Mouse (Mus musculus) liver, adult 2 months (tissue): Measurements from ENCODE around the gene Emb. TPM values are rescaled to one million over a fixed set of nuclear protein-coding genes. Genes with fewer than 3 reads are reported as not detected.

Experiments used
- DNase-seq: peaks from one replicate; pipeline ENCODE4 v3.0.0-alpha.2; 2011; ENCODE audit warnings: low read depth, low spot score; ENCODE audit errors: extremely low read depth
- H3K27ac ChIP-seq: fragments of 200-500 bp; replicated peaks from 2 replicates; pipeline ENCODE4 v1.5.1; 2012; ENCODE audit warnings: low read depth, mild to moderate bottlenecking, control low read depth, inconsistent platforms, low read length; ENCODE audit not compliant: insufficient read depth
- H3K27me3 ChIP-seq: fragments of 200-500 bp; 2 replicates; pipeline ENCODE4 v1.6.1; 2012; ENCODE audit warnings: mild to moderate bottlenecking, moderate library complexity, low read length, inconsistent platforms; ENCODE audit not compliant: control insufficient read depth, insufficient read depth
- H3K36me3 ChIP-seq: fragments of 200-500 bp; 2 replicates; pipeline ENCODE4 v1.6.1; 2012; ENCODE audit warnings: low read length, inconsistent platforms; ENCODE audit not compliant: control insufficient read depth, insufficient read depth
- H3K4me1 ChIP-seq: fragments of 200-500 bp; 2 replicates; pipeline ENCODE4 v1.6.1; 2011; ENCODE audit warnings: low read length; ENCODE audit not compliant: control insufficient read depth, insufficient read depth
- H3K4me3 ChIP-seq: fragments of 200-500 bp; 2 replicates; pipeline ENCODE4 v1.5.1; 2011; ENCODE audit warnings: low read depth, mild to moderate bottlenecking, control low read depth, low read length, moderate library complexity; ENCODE audit not compliant: insufficient read depth
- H3K79me2 ChIP-seq: fragments of 200-500 bp; 2 replicates; pipeline ENCODE4 v1.6.1; 2012; ENCODE audit warnings: inconsistent platforms, mild to moderate bottlenecking, low read length, moderate library complexity; ENCODE audit not compliant: control insufficient read depth, insufficient read depth
- H3K9ac ChIP-seq: fragments of 200-500 bp; 2 replicates; pipeline ENCODE4 v1.6.1; 2012; ENCODE audit warnings: low read depth, mild to moderate bottlenecking, control low read depth, inconsistent platforms, low read length
- CTCF ChIP-seq: fragments of 200-500 bp; IDR thresholded peaks from 2 replicates; pipeline ENCODE4 v1.5.1; 2011; ENCODE audit warnings: low read depth, low read length, control low read depth
- POLR2A ChIP-seq: fragments of 200-500 bp; IDR thresholded peaks from 2 replicates; pipeline ENCODE4 v1.6.1; 2011; ENCODE audit warnings: low read length, control low read depth; ENCODE audit not compliant: insufficient read depth; ENCODE audit errors: extremely low read depth
- WGBS: fragments of 180-500 bp; shearing (Covaris S2); methylation state at CpG from one replicate; pipeline ENCODE4 v1.1.7; 2018; 5-methylcytosine and 5-hydroxymethylcytosine counted together
- polyA plus RNA-seq: library from polyadenylated mRNA; depleted of rRNA; stranded (reverse); fragments of >200 nt; gene quantifications from 2 replicates; pipeline ENCODE4 v1.2.3, GENCODE M21; 2012
- total RNA-seq: library from RNA; depleted of rRNA; stranded (reverse); fragments of >200 nt; gene quantifications from 2 replicates; pipeline ENCODE4 v1.2.3, GENCODE M21; 2014

Emb gene
- total and polyA plus RNA-seq, 2 experiments, result 0.49 to 1.2 TPM

DNA sequence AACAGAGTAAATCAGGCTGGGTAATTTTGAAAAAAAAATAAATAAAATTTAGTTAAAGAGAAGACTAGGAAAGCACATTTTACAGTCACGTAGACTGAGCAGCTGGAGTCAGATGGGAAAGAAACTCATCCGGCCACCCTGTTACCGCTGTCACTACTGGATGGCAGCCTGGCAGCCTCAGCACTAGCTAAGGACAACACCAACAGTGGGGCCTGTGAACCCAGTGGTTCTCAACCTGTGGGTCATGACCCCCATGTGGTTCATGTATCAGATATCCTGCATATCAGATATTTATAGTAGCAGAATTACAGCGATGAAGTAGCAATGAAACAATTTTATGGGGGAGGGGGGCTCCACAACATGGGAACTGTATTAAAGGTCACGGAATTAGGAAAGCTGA, 16.2 kb upstream of the Emb start:
- H3K4me3 ChIP-seq, result no peak overlapping the region
- H3K27ac ChIP-seq, result no peak overlapping the region
- WGBS, result 87% methylated on average over 5 of the region's 5 CpGs
- no peak for DNase-seq
- H3K9ac ChIP-seq, result no peak overlapping the region
- H3K36me3 ChIP-seq, result no peaks in the 10 kb centered on the region
- no peak for TF ChIP-seq CTCF
- no peak for TF ChIP-seq POLR2A
- H3K4me1 ChIP-seq, result no peaks in the 10 kb centered on the region
- no peaks in the 10 kb centered on the region for H3K79me2 ChIP-seq
- H3K27me3 ChIP-seq, result no peaks in the 10 kb centered on the region

DNA sequence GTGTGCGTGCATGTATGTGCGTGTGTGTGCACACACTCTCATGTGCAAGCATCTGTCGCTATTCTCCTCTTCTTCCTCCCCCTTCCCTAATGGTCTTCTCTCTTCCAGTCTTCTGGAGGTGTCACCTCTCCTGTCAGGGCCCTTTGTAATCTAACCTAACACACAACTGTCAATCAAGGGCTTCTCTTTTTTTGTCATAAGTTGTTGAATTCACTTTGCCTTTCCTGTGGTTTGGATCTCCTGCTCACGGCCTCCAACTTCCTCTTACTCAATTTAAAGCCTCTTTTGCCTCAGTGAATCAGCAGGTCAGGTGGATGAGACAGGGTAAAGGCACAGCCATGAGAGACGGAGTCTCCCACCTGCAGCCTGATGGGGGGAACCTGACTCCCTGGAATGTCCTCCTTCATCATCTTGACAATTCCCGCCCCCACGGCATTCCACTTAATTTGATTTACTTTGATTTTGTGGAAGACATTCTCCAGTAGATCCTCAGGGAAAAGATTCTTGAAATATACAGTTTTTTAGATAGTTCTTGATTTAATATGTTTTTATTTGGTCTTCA, 14.8 kb upstream of the Emb start:
- Histone ChIP-seq H3K9ac (no peak overlapping the region), H3K27me3 (no peaks in the 10 kb centered on the region), H3K4me1 (no peaks in the 10 kb centered on the region), H3K4me3 (no peak overlapping the region), H3K79me2 (no peaks in the 10 kb centered on the region), H3K36me3 (no peaks in the 10 kb centered on the region), H3K27ac (no peak overlapping the region)
- TF ChIP-seq CTCF, result no peak
- no peak for TF ChIP-seq POLR2A
- WGBS, result 72% methylated on average over 7 of the region's 7 CpGs
- DNase-seq, result no peak

DNA sequence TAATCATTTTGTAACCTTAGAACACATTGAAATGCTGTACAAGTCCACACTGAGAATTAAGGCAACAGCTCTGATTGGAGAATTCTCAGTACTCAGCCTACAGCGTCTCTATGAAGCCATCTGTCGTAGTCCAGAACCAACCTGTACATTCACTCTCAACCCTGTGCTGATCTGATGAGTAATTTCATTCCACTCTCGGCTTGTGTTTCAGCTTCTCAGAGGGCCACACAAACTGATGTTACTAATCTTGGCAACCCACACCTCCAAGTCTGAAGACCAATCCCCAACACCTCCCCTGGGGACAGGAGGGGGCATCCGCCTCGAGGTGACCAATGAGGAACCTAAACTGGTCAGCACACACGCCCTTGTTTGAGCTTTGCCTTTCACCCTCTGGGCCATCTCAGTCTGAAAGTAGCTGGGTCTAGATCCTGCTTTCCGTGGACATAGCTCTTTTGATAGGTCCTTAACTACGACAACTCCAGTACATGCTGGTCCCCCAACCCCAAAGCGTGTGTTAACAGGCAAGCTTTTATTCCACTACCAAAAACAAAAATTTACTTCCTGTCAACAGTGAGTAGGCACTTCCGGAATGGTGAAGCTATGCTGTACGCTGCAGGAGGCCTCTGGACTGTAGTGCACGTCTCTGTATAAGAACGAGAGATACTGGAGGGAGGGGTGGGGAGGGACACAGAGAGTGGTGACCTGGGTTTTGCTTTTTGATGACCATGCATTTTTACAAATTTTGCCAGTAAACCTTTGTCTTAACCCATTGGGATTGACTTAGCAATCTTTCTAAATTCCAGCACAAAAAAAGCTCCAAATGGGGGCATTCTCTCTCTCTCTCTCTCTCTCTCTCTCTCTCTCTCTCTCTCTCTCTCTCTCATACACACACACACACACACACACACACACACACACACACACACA, 12.5 kb upstream of the Emb start:
- Histone ChIP-seq H3K79me2 (no peaks in the 10 kb centered on the region), H3K27ac (no peak overlapping the region), H3K36me3 (no peaks in the 10 kb centered on the region), H3K27me3 (no peaks in the 10 kb centered on the region), H3K4me3 (no peak overlapping the region), H3K4me1 (no peaks in the 10 kb centered on the region), H3K9ac (no peak overlapping the region)
- TF ChIP-seq POLR2A, result no peak
- TF ChIP-seq CTCF, result no peak
- 73% methylated on average over 13 of the region's 13 CpGs for WGBS
- DNase-seq, result no peak

DNA sequence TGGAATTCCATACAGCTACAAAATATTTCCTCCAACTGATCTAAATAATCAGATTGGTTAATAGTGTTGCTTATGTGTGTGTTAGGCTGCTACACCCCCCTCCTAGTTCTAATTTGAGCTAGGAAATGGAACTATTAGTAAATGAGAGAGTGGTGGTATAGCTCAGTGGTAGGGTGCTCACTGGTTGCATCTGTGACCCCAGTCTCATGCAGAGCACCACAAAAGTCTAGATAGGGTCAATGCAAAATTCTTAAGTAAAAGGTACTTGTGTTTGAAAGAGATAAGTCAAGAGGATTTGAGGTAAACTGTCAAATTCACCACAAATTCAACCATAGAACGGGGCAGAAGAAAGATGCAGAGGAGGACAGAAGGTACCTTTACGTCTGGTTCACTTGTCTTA, 10.7 kb upstream of the Emb start:
- no peaks in the 10 kb centered on the region for H3K4me1 ChIP-seq
- no peak overlapping the region for H3K9ac ChIP-seq
- H3K27ac ChIP-seq, result no peak overlapping the region
- no peaks in the 10 kb centered on the region for H3K79me2 ChIP-seq
- H3K36me3 ChIP-seq, result no peaks in the 10 kb centered on the region
- H3K27me3 ChIP-seq, result no peaks in the 10 kb centered on the region
- DNase-seq, result no peak
- H3K4me3 ChIP-seq, result no peak overlapping the region
- TF ChIP-seq POLR2A (no peak), CTCF (no peak)
- WGBS, result 95% methylated on average over 2 of the region's 2 CpGs

DNA sequence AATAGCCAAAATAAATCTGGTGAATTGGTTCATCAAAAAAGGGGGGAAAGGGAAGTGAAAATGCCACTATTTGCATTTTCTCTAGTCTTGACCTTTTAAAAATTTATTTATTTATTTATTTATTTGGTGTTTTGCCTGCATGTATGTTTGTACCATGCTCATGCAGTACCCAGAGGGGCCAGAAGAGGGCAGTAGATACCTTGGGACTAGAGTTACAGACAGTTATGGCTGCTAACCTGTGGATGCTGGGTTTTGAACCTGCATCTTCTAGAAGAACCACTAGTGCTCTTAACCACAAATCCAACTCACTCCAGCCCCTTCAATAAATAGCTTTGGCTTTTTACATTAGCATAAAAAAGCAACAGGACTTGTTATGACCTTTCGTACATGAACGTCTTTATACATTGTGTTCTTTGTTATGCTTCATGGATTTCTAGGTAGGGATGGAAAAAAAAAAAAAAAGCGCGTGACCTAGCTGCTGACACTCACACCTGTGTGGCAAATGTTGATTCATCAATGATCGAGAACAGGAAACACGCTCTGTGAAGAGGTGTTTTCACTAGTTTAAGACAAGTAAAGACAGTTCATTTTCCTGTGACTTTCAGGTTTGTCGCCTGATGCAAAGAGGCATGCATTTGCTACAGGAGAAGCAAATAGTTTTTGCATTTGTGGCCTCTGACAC, 9.8 kb upstream of the Emb start:
- no peaks in the 10 kb centered on the region for H3K36me3 ChIP-seq
- 84% methylated on average over 7 of the region's 7 CpGs for whole genome bisulfite sequencing

More for the DNA sequence above, 9.8 kb upstream of the Emb start:
- Histone ChIP-seq H3K27me3 (no peaks in the 10 kb centered on the region), H3K9ac (no peak overlapping the region), H3K4me1 (no peaks in the 10 kb centered on the region), H3K4me3 (no peak overlapping the region), H3K79me2 (no peaks in the 10 kb centered on the region), H3K27ac (no peak overlapping the region)
- no peak for TF ChIP-seq POLR2A
- peak; percentile 60 for TF ChIP-seq CTCF
- DNase-seq, result peak; percentile 50
